Mouse (Mus musculus) gastrocnemius, adult 2 months (tissue): ENCODE data around the gene Lrrc7. TPM values are rescaled to one million over a fixed set of nuclear protein-coding genes. Genes with fewer than 3 reads are reported as not detected.
A peak's percentile ranks its signal among the peaks of the same experiment; 100 is the strongest.

ENCODE experiments used
- DNase-seq: peaks from one replicate; pipeline ENCODE4 v3.0.0; 2022
- H3K27ac ChIP-seq: fragments of 200-600 bp; 2 replicates; pipeline ENCODE4 v1.8.1; 2022; ENCODE audit warnings: mild to moderate bottlenecking
- H3K4me3 ChIP-seq: fragments of 200-600 bp; 2 replicates; pipeline ENCODE4 v1.8.1; 2022; ENCODE audit warnings: mild to moderate bottlenecking, moderate library complexity
- CTCF ChIP-seq: fragments of 200-600 bp; IDR thresholded peaks from 2 replicates; pipeline ENCODE4 v1.8.1; 2022; ENCODE audit warnings: antibody characterized with exemption, mild to moderate bottlenecking, moderate library complexity
- intact Hi-C: fragments of 180-260 bp; cut with DNase I; formaldehyde crosslinking; loops from one replicate; pipeline ENCODE4 v1.15.1; 2025
- total RNA-seq, 2 experiments: library from RNA; stranded (reverse); gene quantifications; 2 replicates each; pipeline ENCODE4 v1.2.3; 2021

Lrrc7 gene
- total RNA-seq, 2 experiments from 2014 or later: not detected

- intact Hi-C loops: no loop called here
- Histone ChIP-seq H3K4me3 (no peak overlapping the region), H3K27ac (no peak overlapping the region)
- TF ChIP-seq CTCF: no peak
- no peak for DNase-seq
These were observed 251.6 kb downstream of the Lrrc7 start for GRCm38 (mm10) chr3:158310391-158310790.

GRCm38 (mm10) chr3:158307415-158307814 lies 254.6 kb downstream of the Lrrc7 start:
- H3K4me3 ChIP-seq: no peak overlapping the region
- TF ChIP-seq CTCF: no peak
- intact Hi-C loops: no loop called here
- H3K27ac ChIP-seq: no peak overlapping the region
- DNase-seq: no peak

- DNase-seq: no peak
- intact Hi-C loops: no loop called here
- no peak overlapping the region for H3K27ac ChIP-seq
- no peak for TF ChIP-seq CTCF
- H3K4me3 ChIP-seq: no peak overlapping the region
These were observed 263.3 kb downstream of the Lrrc7 start for GRCm38 (mm10) chr3:158298732-158299131.

- DNase-seq: no peak
- intact Hi-C loops: no loop called here
- Histone ChIP-seq H3K27ac (no peak overlapping the region), H3K4me3 (no peak overlapping the region)
- TF ChIP-seq CTCF: no peak
These were observed 267.0 kb downstream of the Lrrc7 start for GRCm38 (mm10) chr3:158295041-158295440.

- no peak overlapping the region for H3K27ac ChIP-seq
- DNase-seq: no peak
- no peak for TF ChIP-seq CTCF
- H3K4me3 ChIP-seq: no peak overlapping the region
- intact Hi-C loops: no loop called here
These were observed 277.6 kb downstream of the Lrrc7 start for GRCm38 (mm10) chr3:158284431-158284830.

GRCm38 (mm10) chr3:158278631-158279030 lies 283.4 kb downstream of the Lrrc7 start:
- Histone ChIP-seq H3K4me3 (no peak overlapping the region), H3K27ac (no peak overlapping the region)
- no peak for DNase-seq
- intact Hi-C loops: no loop called here
- no peak for TF ChIP-seq CTCF

GRCm38 (mm10) chr3:158272700-158273099 lies 289.3 kb downstream of the Lrrc7 start:
- intact Hi-C loops: no loop called here
- H3K27ac ChIP-seq: no peak overlapping the region
- DNase-seq: no peak
- no peak for TF ChIP-seq CTCF
- no peak overlapping the region for H3K4me3 ChIP-seq

GRCm38 (mm10) chr3:158270887-158271286 lies 291.1 kb downstream of the Lrrc7 start:
- H3K4me3 ChIP-seq: no peak overlapping the region
- H3K27ac ChIP-seq: no peak overlapping the region
- TF ChIP-seq CTCF: no peak; the same call in 1 of the 2 replicates
- intact Hi-C loops: no loop called here
- DNase-seq: no peak

GRCm38 (mm10) chr3:158252576-158252975 lies 309.4 kb downstream of the Lrrc7 start:
- intact Hi-C loops: no loop called here
- no peak for TF ChIP-seq CTCF
- no peak overlapping the region for H3K27ac ChIP-seq
- no peak for DNase-seq
- H3K4me3 ChIP-seq: no peak overlapping the region

GRCm38 (mm10) chr3:158247672-158248071 lies 314.3 kb downstream of the Lrrc7 start:
- TF ChIP-seq CTCF: no peak
- H3K4me3 ChIP-seq: no peak overlapping the region
- DNase-seq: no peak
- intact Hi-C loops: no loop called here
- H3K27ac ChIP-seq: no peak overlapping the region

GRCm38 (mm10) chr3:158210657-158211056 lies 351.4 kb downstream of the Lrrc7 start:
- intact Hi-C loops: no loop called here
- TF ChIP-seq CTCF: no peak
- no peak for DNase-seq
- Histone ChIP-seq H3K27ac (no peak overlapping the region), H3K4me3 (no peak overlapping the region)

GRCm38 (mm10) chr3:158210026-158210425 lies 352.0 kb downstream of the Lrrc7 start:
- DNase-seq: no peak
- intact Hi-C loops: no loop called here
- TF ChIP-seq CTCF: peak; percentile 12; the same call in 1 of the 2 replicates

GRCm38 (mm10) chr3:158207840-158208239 lies 354.2 kb downstream of the Lrrc7 start:
- no peak for TF ChIP-seq CTCF
- Histone ChIP-seq H3K27ac (no peak overlapping the region), H3K4me3 (no peak overlapping the region)
- intact Hi-C loops: no loop called here
- DNase-seq: no peak

More at GRCm38 (mm10) chr3:158210026-158210425, 352.0 kb downstream of the Lrrc7 start:
- Histone ChIP-seq H3K27ac (no peak overlapping the region), H3K4me3 (no peak overlapping the region)

GRCm38 (mm10) chr3:158202776-158203175 lies 359.2 kb downstream of the Lrrc7 start:
- intact Hi-C loops: no loop called here
- Histone ChIP-seq H3K27ac (no peak overlapping the region), H3K4me3 (no peak overlapping the region)
- no peak for TF ChIP-seq CTCF
- no peak for DNase-seq

- no peak for DNase-seq
- TF ChIP-seq CTCF: no peak
- intact Hi-C loops: no loop called here
- Histone ChIP-seq H3K4me3 (no peak overlapping the region), H3K27ac (no peak overlapping the region)
These were observed 366.6 kb downstream of the Lrrc7 start for GRCm38 (mm10) chr3:158195426-158195825.
